In genomic region chr11:114038036-114038435, GRCm38 (mm10) we compare ENCODE assay signal across 11 mouse cellular contexts. TPM values are rescaled to one million over a fixed set of nuclear protein-coding genes. Genes with fewer than 3 reads are reported as not detected.
DNase-seq lines count a peak whose midpoint lies in the region; ATAC-seq lines count a peak whose summit lies in the region.
"Had no signal": no experiment of that assay in that cellular context is flagged by ENCODE, and none has a peak within 500 bp of the region (broad histone marks: within the 10 kb centered on the region; RNA-seq: fewer than 3 reads in every experiment).

No protein-coding gene starts in this region.

- no peaks in the 10 kb centered on the region for H3K27me3 ChIP-seq in lung, embryonic 16.5 days (ENCODE audit: control insufficient read depth, insufficient read depth, low read depth, low read length)
- H3K27me3 ChIP-seq in midbrain, embryonic 15.5 days (replicated peaks) = no peaks in the 10 kb centered on the region

- DNase-seq in gastrocnemius, postnatal 14 days = peak; percentile 28
- no peak for DNase-seq in gastrocnemius, postnatal 10 days
- DNase-seq in urinary bladder, postnatal 25 days (ENCODE audit: low spot score) = peak; percentile 17
- DNase-seq in urinary bladder, adult 2 months (ENCODE audit: low spot score) = no peak
- DNase-seq in spleen, adult 18-20 months = no peak
- DNase-seq: cerebellum, adult 9-10 months had no signal

- intact Hi-C loops in gastrocnemius, postnatal 14 days (cut with DNase I; ENCODE audit: low total_unique reads) = no loop called here

- no peak overlapping the region for H3K9ac ChIP-seq in lung, embryonic 16.5 days (ENCODE audit: low read length)
- H3K9ac ChIP-seq in midbrain, embryonic 15.5 days = no peak overlapping the region

- 47% methylated on average over 8 of the region's 8 CpGs for WGBS in lung, embryonic 16.5 days
- 81% methylated on average over 8 of the region's 8 CpGs for WGBS in midbrain, embryonic 15.5 days

- no peak overlapping the region for H3K4me2 ChIP-seq in lung, embryonic 16.5 days (ENCODE audit: low read depth, low read length)
- H3K4me2 ChIP-seq in midbrain, embryonic 15.5 days = no peak overlapping the region

- no peaks in the 10 kb centered on the region for H3K9me3 ChIP-seq in lung, embryonic 16.5 days (ENCODE audit: control insufficient read depth, low read length)
- H3K9me3 ChIP-seq in midbrain, embryonic 15.5 days = no peaks in the 10 kb centered on the region
- H3K9me3 ChIP-seq: forebrain, embryonic 10.5 days had no signal

- no peaks in the 10 kb centered on the region for H3K36me3 ChIP-seq in lung, embryonic 16.5 days (ENCODE audit: control insufficient read depth, insufficient read depth, low read length)
- no peaks in the 10 kb centered on the region for H3K36me3 ChIP-seq in midbrain, embryonic 15.5 days (replicated peaks)
- H3K36me3 ChIP-seq: forebrain, embryonic 10.5 days had no signal

- peaks cover 14% of the 10 kb centered on the region for H3K4me1 ChIP-seq in lung, embryonic 16.5 days (replicated peaks; ENCODE audit: control insufficient read depth, insufficient read depth, low read length)
- H3K4me1 ChIP-seq in midbrain, embryonic 15.5 days = peaks cover 14% of the 10 kb centered on the region

- no peak overlapping the region for H3K27ac ChIP-seq in lung, embryonic 16.5 days (ENCODE audit: low read length)
- H3K27ac ChIP-seq in midbrain, embryonic 15.5 days = no peak overlapping the region
- H3K27ac ChIP-seq: forebrain, embryonic 10.5 days had no signal

- H3K4me3 ChIP-seq in lung, embryonic 16.5 days (ENCODE audit: low read length) = no peak overlapping the region
- H3K4me3 ChIP-seq in midbrain, embryonic 15.5 days = no peak overlapping the region
- H3K4me3 ChIP-seq: forebrain, embryonic 10.5 days had no signal

- peak; percentile 55; the same call in 1 of the 2 replicates for ATAC-seq in lung, embryonic 16.5 days (ENCODE audit: low read depth)
- no peak for ATAC-seq in monocyte, adult 5-6 weeks (replicated peaks; ENCODE audit: insufficient number of reproducible peaks, low FRiP score, low TSS enrichment, poor library complexity, severe bottlenecking)
- no peak for ATAC-seq in midbrain, embryonic 15.5 days (replicated peaks)
- ATAC-seq: midbrain, embryonic 16.5 days had no signal

RNA-seq across cellular contexts. Expression of gene Sdk2, which starts 28.8 kb away (rescaled TPM):
- total RNA-seq in gastrocnemius, postnatal 14 days (2021) = 1 to 10 TPM; 2.0 to 3.7 TPM
- total RNA-seq in gastrocnemius, postnatal 10 days (2021) = 10 to 100 TPM in 1 of 2 experiments, 1 to 10 TPM in 1; 5.5 to 10.1 TPM
- polyA plus RNA-seq in urinary bladder, adult 2 months (2012; rRNA removed) = 0.56 and 1.5 TPM in 2 replicates
- polyA plus RNA-seq in lung, embryonic 16.5 days (2015; fragmentation: Nextera tagmentation; extraction: Ambion mirVana) = 2.1 and 2.6 TPM in 2 replicates
- under 0.01 to 0.19 TPM in 2 of 3 replicates, not detected in the other for total RNA-seq in monocyte, adult 5-6 weeks (2017)
- 4.6 and 6.0 TPM in 2 replicates for polyA plus RNA-seq in midbrain, embryonic 15.5 days (2015; fragmentation: Nextera tagmentation; extraction: Ambion mirVana)

Comparison
In these comparisons a context has a peak if more than half of its experiments do, and no peak if none do; other contexts are left out.
1. DNase-seq: peak in gastrocnemius, postnatal 14 days (single experiment) and urinary bladder, postnatal 25 days (single experiment); none in gastrocnemius, postnatal 10 days (single experiment), urinary bladder, adult 2 months (single experiment) and spleen, adult 18-20 months (0 of 2).